Mouse (Mus musculus): ENCODE results near the gene Irf2bp2. TPM values are rescaled to one million over a fixed set of nuclear protein-coding genes. Genes with fewer than 3 reads are reported as not detected.

The Irf2bp2 gene
- polyA plus RNA-seq, 1 experiment from 2014 or later: 7.8 TPM

Other genes with a start within 250 kb of the Irf2bp2 start
- 41.4 and 42.8 TPM in 2 replicates for gene Coa6, start 171.5 kb downstream of the Irf2bp2 start, polyA plus RNA-seq (2014; fragmentation: Nextera tagmentation; extraction: Ambion mirVana)
- 2.2 and 2.5 TPM in 2 replicates for gene Tarbp1, start 118.9 kb downstream of the Irf2bp2 start, polyA plus RNA-seq (2014; fragmentation: Nextera tagmentation; extraction: Ambion mirVana)